Mouse (Mus musculus) lung, adult 2 months (tissue): ENCODE results near the gene Usp53.

Experiments
- CTCF ChIP-seq: fragments of 200-500 bp; IDR thresholded peaks from 2 replicates; pipeline ENCODE4 v1.5.1; 2011; ENCODE audit warnings: mild to moderate bottlenecking, low read length, control low read depth; ENCODE audit not compliant: insufficient read depth
- POLR2A ChIP-seq: fragments of 200-500 bp; IDR thresholded peaks from 2 replicates; pipeline ENCODE4 v1.6.1; 2011; ENCODE audit warnings: low read depth, mild to moderate bottlenecking, control low read depth, low read length, borderline replicate concordance; ENCODE audit errors: extremely low read depth

DNA sequence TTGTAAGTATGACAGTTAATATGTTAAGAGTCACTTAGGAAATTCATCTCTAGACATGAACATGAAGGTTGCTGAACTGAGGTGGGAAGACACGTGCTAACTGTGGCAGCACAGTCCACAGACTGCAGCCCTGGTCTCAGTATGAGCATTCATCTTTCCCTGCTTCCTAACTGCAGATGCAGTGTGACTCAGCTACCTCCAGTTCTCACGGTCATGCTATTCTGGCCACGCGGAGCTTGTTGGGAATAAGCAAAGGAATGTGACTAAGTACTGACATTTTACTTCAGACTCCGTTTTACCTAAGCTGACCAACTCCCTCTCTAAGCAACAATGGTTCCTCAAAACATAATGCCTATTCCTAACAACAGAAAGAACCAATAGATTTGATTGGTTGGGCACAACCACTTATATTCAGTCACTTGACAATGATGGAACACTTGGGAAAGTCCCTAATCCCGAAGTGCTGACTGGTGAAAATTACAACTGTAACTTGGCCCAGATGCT is 40.9 kb downstream of the Usp53 start:
- TF ChIP-seq CTCF (no peak), POLR2A (no peak)
